ENCODE assay signal across 9 mouse cellular contexts in the genomic region with DNA sequence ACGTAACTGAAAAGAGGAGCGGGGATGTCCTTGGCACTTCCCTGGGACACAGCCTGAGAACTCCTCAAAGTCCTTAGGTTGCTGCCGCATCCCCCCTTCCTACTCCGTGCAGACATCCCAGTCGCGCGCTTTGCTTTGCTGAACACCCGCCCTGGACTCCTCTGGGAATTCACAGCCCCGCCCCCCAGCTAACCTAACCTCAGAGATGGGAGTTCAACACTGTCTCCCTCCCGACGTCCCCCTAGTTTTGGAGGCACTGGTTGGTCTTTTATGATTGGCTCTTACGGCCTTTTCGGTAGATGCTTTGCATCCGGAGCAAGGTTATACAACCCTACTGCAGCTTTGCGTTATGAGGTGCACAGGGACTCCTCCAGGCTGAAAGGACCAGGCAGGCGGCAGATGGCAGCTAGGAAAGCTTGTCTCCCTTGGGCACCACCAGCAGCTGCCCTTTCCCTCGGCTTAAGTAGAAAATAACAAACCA. TPM values are rescaled to one million over a fixed set of nuclear protein-coding genes. Genes with fewer than 3 reads are reported as not detected.
DNase-seq lines count a peak whose midpoint lies in the region; ATAC-seq and TF ChIP-seq lines count a peak whose summit lies in the region.
"Had no signal": no experiment of that assay in that cellular context is flagged by ENCODE, and none has a peak within 500 bp of the region (broad histone marks: within the 10 kb centered on the region; RNA-seq: fewer than 3 reads in every experiment).

No protein-coding gene starts in this region.

- peak; percentile 88 for ATAC-seq in cerebellum, adult (ENCODE audit: insufficient number of reproducible peaks, low FRiP score, low TSS enrichment)
- peak; percentile 72 for ATAC-seq in forebrain, embryonic 15.5 days (replicated peaks)
- no peak for ATAC-seq in liver, embryonic 11.5 days (replicated peaks; ENCODE audit: low FRiP score)
- peak; percentile 70; the same call in 1 of the 2 replicates for ATAC-seq in neural tube, embryonic 14.5 days (ENCODE audit: low read depth)
- ATAC-seq: Patski had no signal

- TF ChIP-seq CTCF in E14TG2a.4 (conservative IDR thresholded peaks at IDR 0.05; ENCODE audit: low read length), result no peak
- TF ChIP-seq CTCF in kidney, adult 2 months (conservative IDR thresholded peaks at IDR 0.05; ENCODE audit: insufficient read depth, insufficient read length, low read depth, low read length), result no peak

- peak overlapping the region; percentile 100 for H3K4me2 ChIP-seq in forebrain, embryonic 15.5 days (replicated peaks)
- peak overlapping the region; percentile 78 for H3K4me2 ChIP-seq in liver, embryonic 11.5 days
- peak overlapping the region; percentile 94 for H3K4me2 ChIP-seq in neural tube, embryonic 14.5 days (ENCODE audit: low read depth, low read length)

- peaks cover 33% of the 10 kb centered on the region for H3K4me1 ChIP-seq in E14TG2a.4 (replicated peaks; ENCODE audit: low read depth, low read length)
- H3K4me1 ChIP-seq in forebrain, embryonic 15.5 days, result peaks cover 21% of the 10 kb centered on the region
- H3K4me1 ChIP-seq in kidney, adult 2 months (ENCODE audit: control insufficient read depth, insufficient read depth, low read length), result no peaks in the 10 kb centered on the region; the same call in 1 of the 2 replicates
- no peaks in the 10 kb centered on the region for H3K4me1 ChIP-seq in liver, embryonic 11.5 days (replicated peaks; ENCODE audit: control insufficient read depth, insufficient read depth, low read length)
- H3K4me1 ChIP-seq in neural tube, embryonic 14.5 days (ENCODE audit: control insufficient read depth, insufficient read depth, low read length), result peaks cover 13% of the 10 kb centered on the region; the same call in 1 of the 2 replicates

- no peak overlapping the region for H3K9ac ChIP-seq in forebrain, embryonic 15.5 days (replicated peaks)
- no peak overlapping the region for H3K9ac ChIP-seq in liver, embryonic 11.5 days (ENCODE audit: low read depth, low read length)
- no peak overlapping the region for H3K9ac ChIP-seq in neural tube, embryonic 14.5 days (replicated peaks; ENCODE audit: low read depth, low read length)

- H3K4me3 ChIP-seq in E14TG2a.4 (replicated peaks; ENCODE audit: low read length), result peak overlapping the region; percentile 81
- peak overlapping the region; percentile 53 for H3K4me3 ChIP-seq in forebrain, embryonic 15.5 days
- peak overlapping the region; percentile 68 for H3K4me3 ChIP-seq in kidney, adult 2 months (ENCODE audit: insufficient read depth, low read depth, low read length)
- peak overlapping the region; percentile 43 for H3K4me3 ChIP-seq in liver, embryonic 11.5 days (ENCODE audit: low read depth, low read length)
- peak overlapping the region; percentile 42 for H3K4me3 ChIP-seq in neural tube, embryonic 14.5 days (ENCODE audit: low read depth, low read length)

- H3K36me3 ChIP-seq in E14TG2a.4 (ENCODE audit: insufficient read depth, low read length), result no peaks in the 10 kb centered on the region
- no peaks in the 10 kb centered on the region for H3K36me3 ChIP-seq in forebrain, embryonic 15.5 days
- H3K36me3 ChIP-seq in kidney, adult 2 months (ENCODE audit: control insufficient read depth, insufficient read depth, low read length), result no peaks in the 10 kb centered on the region
- H3K36me3 ChIP-seq in liver, embryonic 11.5 days (ENCODE audit: control insufficient read depth, insufficient read depth, low read length), result no peaks in the 10 kb centered on the region
- no peaks in the 10 kb centered on the region for H3K36me3 ChIP-seq in neural tube, embryonic 14.5 days (ENCODE audit: control insufficient read depth, insufficient read depth, low read length)

- WGBS in forebrain, embryonic 15.5 days, result under 1% methylated on average over 17 of the region's 17 CpGs
- WGBS in kidney, adult 2 months, result under 1% methylated on average over 17 of the region's 17 CpGs
- WGBS in liver, embryonic 11.5 days, result 2% methylated on average over 17 of the region's 17 CpGs
- WGBS in neural tube, embryonic 14.5 days, result under 1% methylated on average over 17 of the region's 17 CpGs

- H3K9me3 ChIP-seq in E14TG2a.4 (ENCODE audit: low read length), result no peaks in the 10 kb centered on the region
- H3K9me3 ChIP-seq in forebrain, embryonic 15.5 days, result no peaks in the 10 kb centered on the region
- H3K9me3 ChIP-seq in liver, embryonic 11.5 days (ENCODE audit: control insufficient read depth, low read length), result no peaks in the 10 kb centered on the region
- H3K9me3 ChIP-seq in neural tube, embryonic 14.5 days (ENCODE audit: control insufficient read depth, low read length), result no peaks in the 10 kb centered on the region

- H3K27me3 ChIP-seq in E14TG2a.4 (ENCODE audit: insufficient read depth, low read length), result peaks cover 72% of the 10 kb centered on the region
- H3K27me3 ChIP-seq in forebrain, embryonic 15.5 days, result peaks cover 57% of the 10 kb centered on the region
- no peaks in the 10 kb centered on the region for H3K27me3 ChIP-seq in kidney, adult 2 months (replicated peaks; ENCODE audit: control insufficient read depth, insufficient read depth, low read length)
- peaks cover 51% of the 10 kb centered on the region for H3K27me3 ChIP-seq in liver, embryonic 11.5 days (replicated peaks; ENCODE audit: control insufficient read depth, insufficient read depth, low read length)
- peaks cover 17% of the 10 kb centered on the region for H3K27me3 ChIP-seq in neural tube, embryonic 14.5 days (ENCODE audit: control insufficient read depth, insufficient read depth, low read length)

- no peak overlapping the region for H3K27ac ChIP-seq in forebrain, embryonic 15.5 days (replicated peaks)
- peak overlapping the region; percentile 62; the same call in 1 of the 2 replicates for H3K27ac ChIP-seq in kidney, adult 2 months (ENCODE audit: insufficient read depth, low read depth, low read length)
- no peak overlapping the region for H3K27ac ChIP-seq in liver, embryonic 11.5 days (ENCODE audit: low read depth, low read length)
- H3K27ac ChIP-seq in neural tube, embryonic 14.5 days (ENCODE audit: low read depth, low read length), result no peak overlapping the region

- TF ChIP-seq POLR2A in kidney, adult 2 months (IDR thresholded peaks at IDR 0.05; ENCODE audit: low read depth, low read length), result no peak

- peak; percentile 30 for DNase-seq in kidney, adult 2 months
- DNase-seq in liver, embryonic 11.5 days (ENCODE audit: low spot score), result peak; percentile 33
- no peak for DNase-seq in thymus, postnatal 0 days (ENCODE audit: low spot score)
- DNase-seq in thymus, adult 18-20 months, result no peak

RNA-seq across cellular contexts. Expression of a gene that starts 0.8 kb away (rescaled TPM):
- polyA plus RNA-seq in forebrain, embryonic 15.5 days (2015; fragmentation: Nextera tagmentation; extraction: Ambion mirVana), result 0.45 and 0.70 TPM in 2 replicates
- 15.6 and 17.8 TPM in 2 replicates for polyA plus RNA-seq in kidney, adult 2 months (2012; rRNA removed)
- 0.56 and 0.68 TPM in 2 replicates for polyA plus RNA-seq in liver, embryonic 11.5 days (2014; fragmentation: Nextera tagmentation; extraction: Ambion mirVana)
- 1.6 and 2.6 TPM in 2 replicates for polyA plus RNA-seq in neural tube, embryonic 14.5 days (2014; fragmentation: Nextera tagmentation; extraction: Ambion mirVana)
- polyA plus RNA-seq in thymus, postnatal 0 days (2015; fragmentation: Nextera tagmentation; extraction: Ambion mirVana), result 0.12 and 0.29 TPM in 2 replicates

Comparison
In these comparisons a context has a peak if more than half of its experiments do, and no peak if none do; other contexts are left out.
1. DNase-seq: peak in kidney, adult 2 months (single experiment) and liver, embryonic 11.5 days (single experiment); none in thymus, postnatal 0 days (single experiment) and thymus, adult 18-20 months (0 of 2).
2. Peak in every context shown above with its lines, with median percentiles within 50 percentile points of each other: H3K4me3 ChIP-seq and H3K4me2 ChIP-seq.